Mouse (Mus musculus) ES-E14 (cell line): Measurements from ENCODE around the gene Rbfox3. TPM values are rescaled to one million over a fixed set of nuclear protein-coding genes. Genes with fewer than 3 reads are reported as not detected.

Experiments
- DNase-seq: peaks from one replicate; pipeline ENCODE4 v3.0.0-alpha.2; 2013; ENCODE audit warnings: low read depth, low spot score
- H3K27ac ChIP-seq: 2 replicates; pipeline ENCODE4 v1.5.1; 2012; ENCODE audit warnings: low read depth, mild to moderate bottlenecking, low read length, moderate library complexity, mixed read lengths; ENCODE audit not compliant: poor library complexity, insufficient read depth, severe bottlenecking
- H3K36me3 ChIP-seq: 2 replicates; pipeline ENCODE4 v1.6.1; 2012; ENCODE audit warnings: mild to moderate bottlenecking, low read length, moderate library complexity, mixed read lengths; ENCODE audit not compliant: control insufficient read depth, poor library complexity, insufficient read depth, severe bottlenecking
- H3K4me1 ChIP-seq, 2 experiments: fragments of 150-350 bp in 1 of 2; sonication (generic) in 1 of 2; 2 replicates each; pipeline ENCODE4 v1.6.1; 2012; ENCODE audit warnings: low read length in 2 of 2, mild to moderate bottlenecking in 1 of 2, mixed read lengths in 1 of 2; ENCODE audit not compliant: control insufficient read depth in 2 of 2, insufficient read depth in 2 of 2, poor library complexity in 1 of 2
- H3K4me3 ChIP-seq, 2 experiments: fragments of 150-350 bp in 1 of 2; sonication (generic) in 1 of 2; 2 replicates each; pipeline ENCODE4 v1.5.1; 2012; ENCODE audit warnings: low read length in 2 of 2, low read depth in 1 of 2, mild to moderate bottlenecking in 1 of 2, mixed read lengths in 1 of 2; ENCODE audit not compliant: insufficient read depth in 1 of 2, poor library complexity in 1 of 2, severe bottlenecking in 1 of 2
- H3K9ac ChIP-seq: 2 replicates; pipeline ENCODE4 v1.6.1; 2012; ENCODE audit warnings: low read depth, mild to moderate bottlenecking, low read length, mixed read lengths; ENCODE audit not compliant: poor library complexity, insufficient read depth, severe bottlenecking
- H3K9me3 ChIP-seq: fragments of 150-350 bp; sonication (generic); 2 replicates; pipeline ENCODE4 v1.6.1; 2012; ENCODE audit warnings: low read depth, mild to moderate bottlenecking, low read length; ENCODE audit not compliant: control insufficient read depth, insufficient read depth
- CHD2 ChIP-seq: IDR thresholded peaks from 2 replicates; pipeline ENCODE4 v1.6.1; 2014; ENCODE audit warnings: mild to moderate bottlenecking, low read depth, low read length, inconsistent platforms
- HCFC1 ChIP-seq: IDR thresholded peaks from 2 replicates; pipeline ENCODE4 v1.6.1; 2012; ENCODE audit warnings: low read length, inconsistent platforms, borderline replicate concordance; ENCODE audit not compliant: insufficient read depth
- MAFK ChIP-seq: IDR thresholded peaks from 2 replicates; pipeline ENCODE4 v1.6.1; 2014; ENCODE audit warnings: mild to moderate bottlenecking, low read depth, low read length, inconsistent platforms; ENCODE audit not compliant: insufficient read depth
- ZC3H11A ChIP-seq: IDR thresholded peaks from 2 replicates; pipeline ENCODE4 v1.6.1; 2012; ENCODE audit warnings: low read depth, mild to moderate bottlenecking, inconsistent platforms, low read length, borderline replicate concordance
- ZNF384 ChIP-seq: IDR thresholded peaks from 2 replicates; pipeline ENCODE4 v1.6.1; 2012; ENCODE audit warnings: low read depth, low read length, inconsistent platforms
- in situ Hi-C, 2 experiments: fragments of 600-800 bp; cut with MboI; formaldehyde crosslinking; loops; one replicate each; pipeline ENCODE4 v1.15.1; 2025; ENCODE audit warnings: low sequenced_read_pairs in 2 of 2, inconsistent platforms in 1 of 2; ENCODE audit not compliant: unreplicated experiment in 2 of 2
- total RNA-seq: library from RNA; depleted of rRNA; stranded (reverse); fragments of 300-350 nt; gene quantifications from 2 replicates; pipeline ENCODE4 v1.2.3, GENCODE M21; 2012

The Rbfox3 gene
- total RNA-seq, 1 experiment, result 0.45 TPM

GRCm38 (mm10) chr11:118941268-118941667 lies 29.9 kb upstream of the Rbfox3 start:
- TF ChIP-seq ZNF384, result no peak
- no peak for TF ChIP-seq ZC3H11A
- no peak for TF ChIP-seq HCFC1
- no peak for TF ChIP-seq CHD2
- TF ChIP-seq MAFK, result no peak
- Histone ChIP-seq H3K4me1 (no peaks in the 10 kb centered on the region), H3K4me3 (no peak overlapping the region), H3K9ac (no peak overlapping the region), H3K27ac (no peak overlapping the region), H3K36me3 (no peaks in the 10 kb centered on the region), H3K9me3 (no peaks in the 10 kb centered on the region)
- in situ Hi-C loops, result no loop called here
- DNase-seq, result no peak

- in situ Hi-C loops, result no loop called here
- DNase-seq, result no peak
- Histone ChIP-seq H3K4me3 (no peak overlapping the region), H3K9me3 (no peaks in the 10 kb centered on the region), H3K9ac (no peak overlapping the region), H3K27ac (no peak overlapping the region), H3K4me1 (no peaks in the 10 kb centered on the region), H3K36me3 (no peaks in the 10 kb centered on the region)
- TF ChIP-seq ZC3H11A, result no peak
- no peak for TF ChIP-seq HCFC1
- no peak for TF ChIP-seq ZNF384
- no peak for TF ChIP-seq MAFK
- no peak for TF ChIP-seq CHD2
These were observed 29.1 kb upstream of the Rbfox3 start for GRCm38 (mm10) chr11:118940539-118940938.

- no peak for DNase-seq
- Histone ChIP-seq H3K9ac (no peak overlapping the region), H3K27ac (no peak overlapping the region), H3K36me3 (no peaks in the 10 kb centered on the region), H3K4me1 (no peaks in the 10 kb centered on the region), H3K9me3 (no peaks in the 10 kb centered on the region), H3K4me3 (no peak overlapping the region)
- in situ Hi-C loops, result no loop called here
- TF ChIP-seq ZNF384 (no peak), ZC3H11A (no peak), MAFK (no peak), CHD2 (no peak), HCFC1 (no peak)
These were observed 28.3 kb upstream of the Rbfox3 start for GRCm38 (mm10) chr11:118939731-118940130.

- no peak overlapping the region for H3K9ac ChIP-seq
- no peaks in the 10 kb centered on the region for H3K36me3 ChIP-seq
- no peaks in the 10 kb centered on the region for H3K9me3 ChIP-seq
- H3K4me3 ChIP-seq, result no peak overlapping the region
- TF ChIP-seq HCFC1, result no peak
- no peak for TF ChIP-seq ZC3H11A
- TF ChIP-seq CHD2, result no peak
- TF ChIP-seq ZNF384, result no peak
- no peak for TF ChIP-seq MAFK
- in situ Hi-C loops, result no loop called here
- DNase-seq, result no peak
- no peak overlapping the region for H3K27ac ChIP-seq
- no peaks in the 10 kb centered on the region for H3K4me1 ChIP-seq
These were observed 23.5 kb upstream of the Rbfox3 start for GRCm38 (mm10) chr11:118934925-118935324.

- Histone ChIP-seq H3K27ac (no peak overlapping the region), H3K4me3 (no peak overlapping the region), H3K9me3 (no peaks in the 10 kb centered on the region), H3K9ac (no peak overlapping the region), H3K36me3 (no peaks in the 10 kb centered on the region), H3K4me1 (no peaks in the 10 kb centered on the region)
- in situ Hi-C loops, result no loop called here
- peak; percentile 54 for DNase-seq
- TF ChIP-seq HCFC1 (no peak), MAFK (no peak), CHD2 (no peak), ZNF384 (no peak), ZC3H11A (no peak)
These were observed 15.7 kb upstream of the Rbfox3 start for GRCm38 (mm10) chr11:118927081-118927480.
